Mouse (Mus musculus) limb, embryonic 13.5 days (tissue): ENCODE measurements at regions not wholly inside any gene's neighbourhood (a gene's known extent, or its start where the extent isn't known, plus 50 kb on each side); places are given as distances from the start of the nearest gene placed in this dataset.

Experiments
- ATAC-seq: fragments of 200-750 bp; cut with Nextera tagmentation; 2 replicates; pipeline ENCODE4 v1.8.0; 2017; ENCODE audit warnings: low read depth, moderate number of reproducible peaks, moderate TSS enrichment; ENCODE audit not compliant: low FRiP score
- H3K27ac ChIP-seq: fragments of 300-500 bp; sonication (generic); 2 replicates; pipeline ENCODE4 v1.5.1; 2015; ENCODE audit warnings: inconsistent platforms, mild to moderate bottlenecking, moderate library complexity
- H3K27me3 ChIP-seq: fragments of 300-500 bp; sonication (generic); 2 replicates; pipeline ENCODE4 v1.6.1; 2015; ENCODE audit warnings: mild to moderate bottlenecking, inconsistent platforms
- H3K36me3 ChIP-seq: fragments of 300-500 bp; sonication (generic); 2 replicates; pipeline ENCODE4 v1.6.1; 2015; ENCODE audit warnings: inconsistent platforms, mild to moderate bottlenecking, moderate library complexity
- H3K4me1 ChIP-seq: fragments of 300-500 bp; sonication (generic); 2 replicates; pipeline ENCODE4 v1.6.1; 2015; ENCODE audit warnings: inconsistent platforms
- H3K4me2 ChIP-seq: fragments of 300-500 bp; sonication (generic); replicated peaks from 2 replicates; pipeline ENCODE4 v1.6.1; 2015; ENCODE audit warnings: inconsistent platforms, mild to moderate bottlenecking, moderate library complexity
- H3K4me3 ChIP-seq: fragments of 300-500 bp; sonication (generic); 2 replicates; pipeline ENCODE4 v1.5.1; 2015; ENCODE audit warnings: moderate library complexity, mild to moderate bottlenecking, inconsistent platforms
- H3K9ac ChIP-seq: fragments of 300-500 bp; sonication (generic); 2 replicates; pipeline ENCODE4 v1.6.1; 2015; ENCODE audit warnings: mild to moderate bottlenecking, inconsistent platforms
- H3K9me3 ChIP-seq: fragments of 300-500 bp; sonication (generic); 2 replicates; pipeline ENCODE4 v1.6.1; 2016; ENCODE audit warnings: inconsistent platforms
- WGBS: fragments of 180-500 bp; shearing (Covaris S2); methylation state at CpG from one replicate; pipeline ENCODE4 v1.1.7; 2015; 5-methylcytosine and 5-hydroxymethylcytosine counted together

DNA sequence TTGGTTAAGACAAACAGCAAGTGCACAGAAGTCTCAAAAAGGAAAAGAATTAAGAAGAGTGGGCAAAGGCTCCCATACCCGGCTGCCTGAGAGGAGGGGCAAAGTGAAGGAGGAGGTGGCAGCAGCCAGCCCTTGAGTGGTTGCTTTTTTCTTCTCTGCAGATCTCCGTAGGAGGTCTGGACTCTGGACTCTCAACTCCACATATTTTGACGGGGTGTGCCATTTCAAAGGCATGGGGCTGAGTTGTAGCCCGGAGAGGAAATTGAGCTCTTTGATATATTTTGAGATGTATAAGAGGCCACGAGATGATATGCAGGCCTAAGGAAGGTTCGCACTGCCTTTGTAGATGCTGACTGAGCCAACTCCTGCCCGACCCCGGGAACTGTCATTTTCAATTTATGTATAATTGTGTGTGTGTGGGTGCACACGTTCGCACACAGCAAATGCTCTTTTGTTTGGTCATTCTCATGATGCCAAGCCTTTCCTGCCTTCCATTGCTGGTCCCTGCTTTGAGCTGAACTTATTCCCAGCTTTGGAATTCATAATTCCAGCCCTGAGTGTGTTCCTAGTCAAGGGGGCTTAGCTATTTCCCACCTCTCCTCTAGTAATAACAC is 56.4 kb downstream of the Cxcr4 start:
- Histone ChIP-seq H3K4me3 (no peak overlapping the region), H3K9ac (no peak overlapping the region), H3K4me1 (no peaks in the 10 kb centered on the region), H3K36me3 (no peaks in the 10 kb centered on the region), H3K4me2 (no peak overlapping the region), H3K27me3 (no peaks in the 10 kb centered on the region), H3K9me3 (no peaks in the 10 kb centered on the region), H3K27ac (no peak overlapping the region)
- ATAC-seq = no peak
- 45% methylated on average over 10 of the region's 10 CpGs for WGBS

DNA sequence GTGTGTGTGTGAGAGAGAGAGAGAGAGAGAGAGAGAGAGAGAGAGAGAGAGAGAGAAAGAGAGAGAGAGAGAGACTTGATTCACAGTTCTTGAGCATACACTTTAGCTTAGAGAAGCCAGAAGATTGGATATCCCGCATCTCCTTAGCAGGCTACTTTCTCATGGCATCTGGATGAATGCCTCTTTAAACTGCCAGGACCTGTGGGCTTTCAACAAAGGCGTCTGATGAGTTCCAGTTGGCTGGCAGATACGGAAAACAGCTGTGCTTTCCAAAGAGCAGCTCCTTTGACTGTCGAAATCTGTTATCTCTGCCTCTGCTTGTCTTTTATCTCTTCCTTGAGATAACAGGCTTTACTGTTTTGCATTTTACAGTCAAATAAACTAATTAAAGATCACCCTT is 59.5 kb downstream of the Cxcr4 start:
- WGBS = 4% methylated on average over 4 of the region's 4 CpGs
- no peak overlapping the region for H3K4me2 ChIP-seq
- no peaks in the 10 kb centered on the region for H3K4me1 ChIP-seq
- H3K27ac ChIP-seq = no peak overlapping the region
- H3K9ac ChIP-seq = no peak overlapping the region
- no peaks in the 10 kb centered on the region for H3K27me3 ChIP-seq
- no peaks in the 10 kb centered on the region for H3K36me3 ChIP-seq
- H3K4me3 ChIP-seq = no peak overlapping the region
- no peaks in the 10 kb centered on the region for H3K9me3 ChIP-seq
- ATAC-seq = no peak

DNA sequence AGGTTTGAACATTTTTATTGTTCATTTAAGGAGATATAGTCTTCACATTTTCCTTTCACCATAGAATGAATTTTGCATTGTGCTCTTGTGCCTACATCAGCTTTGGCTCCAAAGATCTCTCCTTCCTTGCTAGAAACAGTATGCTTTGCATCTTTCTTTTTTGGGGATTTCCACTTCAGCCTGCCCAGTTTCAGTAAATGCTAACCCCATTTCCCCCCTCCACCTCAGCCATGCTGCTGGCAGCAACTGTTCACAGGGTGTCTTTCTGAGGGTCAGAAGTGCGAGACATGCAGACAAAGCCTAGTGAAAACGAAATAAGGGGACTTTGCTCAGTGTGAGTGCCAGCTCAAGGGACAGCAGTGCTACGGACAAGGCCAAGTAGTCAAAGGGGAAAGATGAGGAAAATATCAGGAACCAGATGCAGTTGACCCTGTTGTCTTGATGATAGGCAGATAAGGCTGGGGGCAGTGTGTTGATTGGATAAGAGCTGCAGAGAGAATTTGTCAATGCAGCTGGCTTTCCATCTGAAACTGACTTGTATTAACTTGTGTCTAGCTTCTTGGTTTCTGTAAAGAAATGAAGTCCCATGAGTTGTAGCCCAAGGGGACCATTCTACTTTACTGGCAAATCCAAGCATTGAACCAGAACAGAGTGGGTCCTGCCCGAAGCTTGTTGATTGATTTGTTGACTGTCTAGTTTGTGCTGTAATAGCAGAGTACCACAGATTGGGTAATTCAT is 62.1 kb downstream of the Cxcr4 start:
- Histone ChIP-seq H3K36me3 (no peaks in the 10 kb centered on the region), H3K27me3 (no peaks in the 10 kb centered on the region), H3K9me3 (no peaks in the 10 kb centered on the region), H3K27ac (no peak overlapping the region), H3K4me3 (no peak overlapping the region), H3K9ac (no peak overlapping the region), H3K4me2 (no peak overlapping the region), H3K4me1 (no peaks in the 10 kb centered on the region)
- 77% methylated on average over 4 of the region's 4 CpGs for WGBS
- ATAC-seq = no peak

DNA sequence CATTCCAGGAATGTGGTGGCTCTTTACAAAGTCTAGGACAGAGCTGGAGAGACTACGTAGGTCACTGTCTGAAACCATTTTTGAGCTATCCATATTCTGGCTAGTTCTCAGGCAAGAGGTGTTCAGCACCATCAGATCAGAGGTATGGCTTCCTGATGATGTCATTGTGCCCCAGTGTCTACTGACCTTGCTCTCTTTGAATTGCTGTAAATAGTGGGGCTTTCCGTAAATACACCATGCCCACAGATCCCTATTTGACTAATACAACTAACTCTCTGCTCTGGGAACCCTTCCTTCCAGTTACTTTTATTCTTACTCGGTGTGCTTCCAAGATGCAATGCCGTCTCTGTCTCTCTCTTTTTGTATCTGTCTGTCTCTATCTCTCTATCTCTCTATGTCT is 72.9 kb downstream of the Cxcr4 start:
- no peaks in the 10 kb centered on the region for H3K27me3 ChIP-seq
- H3K4me1 ChIP-seq = no peaks in the 10 kb centered on the region
- no peak overlapping the region for H3K27ac ChIP-seq
- H3K9me3 ChIP-seq = no peaks in the 10 kb centered on the region
- no peak overlapping the region for H3K9ac ChIP-seq
- no peak overlapping the region for H3K4me3 ChIP-seq
- no peaks in the 10 kb centered on the region for H3K36me3 ChIP-seq
- WGBS = 91% methylated on average over 4 of the region's 4 CpGs
- ATAC-seq = no peak
- no peak overlapping the region for H3K4me2 ChIP-seq

DNA sequence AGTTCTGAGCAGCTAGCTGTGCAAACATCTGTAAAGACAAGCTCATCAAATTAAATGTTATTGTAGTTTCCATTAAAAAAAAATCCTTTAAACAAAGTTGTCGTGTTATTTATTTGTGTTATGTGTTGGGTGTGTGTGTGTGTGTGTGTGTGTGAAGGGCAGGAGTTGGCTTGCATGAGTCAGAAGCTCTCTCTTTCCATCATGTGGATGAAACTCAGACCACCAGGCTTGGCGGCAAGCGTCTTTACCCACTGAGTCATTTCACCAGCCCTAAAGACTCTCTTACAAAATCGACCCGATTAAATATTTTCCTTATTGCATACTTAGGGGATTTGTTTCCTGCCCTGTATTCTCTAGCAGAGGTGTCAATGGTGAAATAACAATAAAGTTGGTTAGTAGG is 73.6 kb downstream of the Cxcr4 start:
- Histone ChIP-seq H3K4me3 (no peak overlapping the region), H3K27ac (no peak overlapping the region), H3K9me3 (no peaks in the 10 kb centered on the region), H3K4me2 (no peak overlapping the region), H3K9ac (no peak overlapping the region), H3K36me3 (no peaks in the 10 kb centered on the region), H3K4me1 (no peaks in the 10 kb centered on the region), H3K27me3 (no peaks in the 10 kb centered on the region)
- no peak for ATAC-seq
- WGBS = 92% methylated on average over 5 of the region's 5 CpGs

DNA sequence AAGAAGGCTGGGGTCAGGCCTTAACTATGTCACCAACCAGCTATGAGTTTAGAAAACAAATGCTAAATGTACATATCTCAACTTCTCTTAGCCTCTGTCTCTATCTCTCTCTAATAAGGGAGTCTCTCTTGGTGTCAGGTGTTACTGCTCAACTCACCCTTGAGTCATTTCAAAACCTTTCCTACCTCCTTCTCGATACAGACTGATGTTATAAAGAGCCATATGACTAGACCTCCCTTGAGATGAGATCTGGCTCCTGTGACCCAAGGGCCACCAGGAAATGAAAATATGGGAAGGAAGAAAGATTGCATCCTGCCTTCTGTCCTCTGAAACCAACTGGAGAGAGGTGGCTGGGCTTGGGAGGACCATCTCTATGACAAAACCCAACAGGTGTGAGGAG is 74.7 kb downstream of the Cxcr4 start:
- H3K9me3 ChIP-seq = no peaks in the 10 kb centered on the region
- H3K27me3 ChIP-seq = no peaks in the 10 kb centered on the region
- H3K27ac ChIP-seq = no peak overlapping the region
- no peaks in the 10 kb centered on the region for H3K36me3 ChIP-seq
- WGBS = 84% methylated on average over 1 of the region's 1 CpGs
- no peaks in the 10 kb centered on the region for H3K4me1 ChIP-seq
- no peak overlapping the region for H3K4me2 ChIP-seq
- no peak overlapping the region for H3K9ac ChIP-seq
- no peak overlapping the region for H3K4me3 ChIP-seq
- ATAC-seq = no peak

DNA sequence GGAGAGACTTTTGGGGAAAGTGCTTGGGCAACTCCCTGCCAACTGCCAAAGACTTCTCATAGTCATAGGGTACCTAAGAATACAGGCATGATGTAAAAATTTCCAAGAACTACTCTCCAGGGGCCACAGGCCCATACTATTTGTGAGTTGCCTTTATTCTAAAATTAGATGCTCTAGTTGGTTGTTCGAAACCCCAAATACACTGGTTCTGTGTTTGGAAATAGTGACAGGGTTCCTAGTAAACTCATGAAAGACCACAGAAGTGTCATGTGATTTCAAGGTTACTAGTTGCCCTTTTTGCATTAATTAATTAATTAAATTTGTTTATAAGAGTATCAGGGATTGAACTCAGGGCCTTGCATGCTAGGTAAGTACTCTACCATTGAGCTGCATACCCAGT is 77.8 kb downstream of the Cxcr4 start:
- H3K4me3 ChIP-seq = no peak overlapping the region
- ATAC-seq = no peak
- 92% methylated on average over 1 of the region's 1 CpGs for WGBS

DNA sequence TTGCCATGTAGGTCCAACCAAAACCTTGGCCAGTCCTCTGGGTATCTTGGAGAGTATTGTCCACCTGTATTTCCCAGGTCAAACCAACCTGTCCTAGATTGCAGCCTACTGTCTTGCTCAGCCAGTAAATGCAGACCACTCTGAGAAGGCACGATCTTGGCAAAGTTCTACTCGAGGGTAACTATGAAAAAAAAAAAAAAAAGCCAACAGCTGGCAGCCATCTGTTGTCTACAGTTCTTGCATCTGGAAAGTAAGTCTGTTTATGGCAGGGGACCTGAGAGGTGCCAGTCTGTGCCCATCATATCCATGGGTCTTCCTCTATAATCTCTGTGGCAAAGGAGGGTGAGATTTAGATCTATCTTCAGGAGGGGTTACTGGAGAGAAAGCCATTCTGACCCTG is 78.2 kb downstream of the Cxcr4 start:
- no peak for ATAC-seq
- H3K27ac ChIP-seq = no peak overlapping the region
- 50% methylated on average over 2 of the region's 2 CpGs for WGBS

More for the DNA sequence above, 77.8 kb downstream of the Cxcr4 start:
- Histone ChIP-seq H3K9ac (no peak overlapping the region), H3K4me1 (no peaks in the 10 kb centered on the region), H3K9me3 (no peaks in the 10 kb centered on the region), H3K27me3 (no peaks in the 10 kb centered on the region), H3K27ac (no peak overlapping the region), H3K36me3 (no peaks in the 10 kb centered on the region), H3K4me2 (no peak overlapping the region)

DNA sequence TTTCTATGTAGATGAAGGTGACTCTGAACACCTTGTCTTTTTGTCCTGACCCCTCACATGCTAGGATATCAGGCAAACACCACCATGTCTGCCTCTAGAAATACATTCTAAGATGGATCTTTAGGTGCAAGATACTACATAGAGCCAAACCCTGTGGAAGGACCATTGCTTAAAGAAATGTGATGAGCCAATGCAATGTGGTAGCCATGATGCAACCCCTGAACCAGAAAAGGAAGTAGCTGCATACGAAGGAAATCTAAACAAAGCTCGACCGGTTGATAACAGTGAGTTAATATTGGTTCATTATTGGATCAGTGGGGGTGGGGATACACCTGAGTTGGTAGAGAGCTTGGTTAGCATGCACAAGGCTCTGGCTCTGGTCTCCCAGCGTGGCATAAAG is 78.9 kb downstream of the Cxcr4 start:
- no peaks in the 10 kb centered on the region for H3K36me3 ChIP-seq
- ATAC-seq = no peak
- no peak overlapping the region for H3K4me3 ChIP-seq
- WGBS = 92% methylated on average over 4 of the region's 4 CpGs
- no peak overlapping the region for H3K27ac ChIP-seq
- no peaks in the 10 kb centered on the region for H3K4me1 ChIP-seq
- no peak overlapping the region for H3K4me2 ChIP-seq
- no peaks in the 10 kb centered on the region for H3K27me3 ChIP-seq
- H3K9me3 ChIP-seq = no peaks in the 10 kb centered on the region
- no peak overlapping the region for H3K9ac ChIP-seq

More for the DNA sequence above, 78.2 kb downstream of the Cxcr4 start:
- Histone ChIP-seq H3K4me3 (no peak overlapping the region), H3K27me3 (no peaks in the 10 kb centered on the region), H3K9me3 (no peaks in the 10 kb centered on the region), H3K4me1 (no peaks in the 10 kb centered on the region), H3K9ac (no peak overlapping the region), H3K4me2 (no peak overlapping the region), H3K36me3 (no peaks in the 10 kb centered on the region)

DNA sequence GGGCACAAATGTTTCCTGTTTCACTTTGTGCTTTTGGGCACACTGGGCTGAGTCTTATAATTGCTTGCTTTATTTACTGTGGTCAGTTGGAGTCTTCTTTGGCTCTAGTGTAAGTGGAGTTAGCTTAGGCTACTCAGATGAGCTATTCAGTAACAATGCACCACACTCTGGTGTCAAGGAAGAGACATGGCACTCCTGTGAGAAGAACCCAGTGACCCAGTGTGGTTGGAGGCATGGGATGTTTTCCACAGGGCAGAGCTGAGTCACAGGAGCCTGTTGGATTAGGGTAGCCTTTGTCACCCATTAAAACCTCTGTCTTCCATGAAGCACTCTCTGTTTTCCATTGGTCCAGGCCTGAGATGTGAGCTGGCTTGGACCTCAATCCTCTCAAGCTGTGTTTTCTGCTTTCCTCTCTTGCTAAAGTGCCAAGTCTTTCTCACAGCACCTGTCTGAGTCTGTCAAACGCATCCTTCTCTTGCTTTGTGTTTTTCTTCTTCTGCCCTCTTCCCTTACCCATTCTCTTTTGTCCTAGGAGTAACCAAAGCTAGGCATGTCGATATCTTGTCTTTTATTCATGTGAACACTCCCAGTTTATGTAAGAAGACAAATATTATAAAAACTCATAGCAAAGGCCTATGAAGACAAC is 83.2 kb downstream of the Cxcr4 start:
- Histone ChIP-seq H3K9ac (no peak overlapping the region), H3K4me2 (no peak overlapping the region), H3K9me3 (no peaks in the 10 kb centered on the region), H3K27me3 (no peaks in the 10 kb centered on the region), H3K36me3 (no peaks in the 10 kb centered on the region), H3K4me3 (no peak overlapping the region), H3K27ac (no peak overlapping the region), H3K4me1 (no peaks in the 10 kb centered on the region)
- 75% methylated on average over 2 of the region's 2 CpGs for WGBS
- ATAC-seq = no peak

DNA sequence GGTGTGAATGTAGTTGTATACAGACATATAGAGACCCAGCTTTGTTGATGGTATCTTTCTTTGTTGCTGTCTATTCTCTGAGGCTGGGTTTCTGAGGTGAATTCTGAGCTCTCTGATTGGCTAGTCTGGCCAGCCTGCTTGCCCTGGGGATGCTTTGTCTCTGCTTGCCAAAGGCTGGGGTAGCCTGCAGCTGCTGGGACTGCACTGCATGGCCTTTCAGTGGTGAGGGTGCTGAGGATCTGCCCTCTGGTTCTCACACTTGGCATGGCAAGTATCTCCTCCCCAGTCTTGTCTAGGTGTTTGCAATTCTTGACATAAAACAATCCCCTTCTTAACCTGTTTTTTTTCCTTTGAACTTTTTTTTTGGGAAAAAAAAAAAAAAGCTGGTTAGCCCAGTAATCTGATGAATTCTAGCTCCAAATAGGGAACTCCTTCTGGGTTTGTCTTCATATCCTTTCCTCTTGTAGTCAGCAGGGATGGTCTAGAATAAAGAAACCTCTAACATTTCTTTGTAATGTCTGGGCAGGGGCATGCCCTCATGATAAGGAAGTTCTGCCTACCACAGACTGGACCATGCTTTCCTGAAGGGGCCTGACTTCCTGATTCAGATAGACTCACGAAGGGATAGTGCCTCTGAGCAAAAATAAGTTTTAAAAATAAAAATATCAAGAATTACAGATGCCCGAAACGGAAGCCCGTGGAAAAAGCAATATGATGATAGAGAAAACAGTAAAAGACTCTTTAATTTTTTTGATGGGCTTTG is 85.4 kb downstream of the Cxcr4 start:
- no peak overlapping the region for H3K4me3 ChIP-seq
- no peak overlapping the region for H3K9ac ChIP-seq
- H3K4me1 ChIP-seq = no peaks in the 10 kb centered on the region
- H3K4me2 ChIP-seq = no peak overlapping the region
- H3K27me3 ChIP-seq = no peaks in the 10 kb centered on the region
- H3K27ac ChIP-seq = no peak overlapping the region
- H3K9me3 ChIP-seq = no peaks in the 10 kb centered on the region
- no peaks in the 10 kb centered on the region for H3K36me3 ChIP-seq
- no peak for ATAC-seq
- 88% methylated on average over 4 of the region's 4 CpGs for WGBS

DNA sequence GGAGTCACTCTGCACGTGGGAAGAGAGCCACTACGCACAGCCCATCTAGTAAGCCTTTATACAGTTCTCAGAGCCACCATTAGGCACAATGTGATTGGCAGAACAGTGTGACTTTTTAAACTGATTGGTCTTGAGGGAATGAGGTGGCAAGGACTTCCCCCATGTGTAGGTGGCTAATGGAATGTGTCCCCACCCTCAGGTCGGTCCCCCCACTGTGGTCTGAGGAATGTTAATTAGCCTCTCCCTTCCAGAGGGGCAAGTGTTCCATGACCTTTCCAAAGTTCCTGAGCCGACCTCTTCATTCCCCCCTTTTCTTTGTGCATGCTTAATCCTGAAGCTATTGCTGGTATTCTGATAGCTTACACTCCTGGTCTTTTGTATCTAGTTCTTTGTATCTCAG is 87.2 kb upstream of the Dars start:
- Histone ChIP-seq H3K4me1 (no peaks in the 10 kb centered on the region), H3K27me3 (no peaks in the 10 kb centered on the region), H3K36me3 (no peaks in the 10 kb centered on the region), H3K27ac (no peak overlapping the region), H3K4me3 (no peak overlapping the region), H3K4me2 (no peak overlapping the region), H3K9ac (no peak overlapping the region), H3K9me3 (no peaks in the 10 kb centered on the region)
- WGBS = 61% methylated on average over 4 of the region's 4 CpGs
- no peak for ATAC-seq
